Mouse (Mus musculus): ENCODE data around the gene Zwilch.

The Zwilch gene

GRCm38 (mm10) chr9:64105301-64105700, 67.6 kb downstream of the Zwilch start:
- no peak for DNase-seq (ENCODE audit: low read depth)

- DNase-seq (ENCODE audit: low read depth), result peak; percentile 80
Observed at GRCm38 (mm10) chr9:64100442-64100841, 72.5 kb downstream of the Zwilch start.

- DNase-seq (ENCODE audit: low read depth), result peak; percentile 50
Observed at GRCm38 (mm10) chr9:64098282-64098681, 74.6 kb downstream of the Zwilch start.

- no peak for DNase-seq (ENCODE audit: low read depth)
Observed at GRCm38 (mm10) chr9:64094083-64094482, 78.8 kb downstream of the Zwilch start.

- no peak for DNase-seq (ENCODE audit: low read depth)
Observed at GRCm38 (mm10) chr9:64089004-64089403, 83.9 kb downstream of the Zwilch start.

- DNase-seq (ENCODE audit: low read depth), result no peak
Observed at GRCm38 (mm10) chr9:64088346-64088745, 84.6 kb downstream of the Zwilch start.

GRCm38 (mm10) chr9:64087461-64088235, 85.3 kb downstream of the Zwilch start:
- DNase-seq (ENCODE audit: low read depth), result peak; percentile 84
